Mouse (Mus musculus) c-Kit-positive CD71-negative TER-119-negative erythroid progenitor cells, embryonic 14.5 days (primary cell): ENCODE measurements around the gene Dis3.
"Not testable (repeated sequence)": the region's sequence is repeated elsewhere in the genome, so short reads cannot be mapped to it uniquely, and the experiment has no call there.

Experiments
- DNase-seq: peaks from one replicate; pipeline ENCODE4 v3.0.0-alpha.2; 2013; ENCODE audit warnings: low read depth

Dis3 gene

DNA sequence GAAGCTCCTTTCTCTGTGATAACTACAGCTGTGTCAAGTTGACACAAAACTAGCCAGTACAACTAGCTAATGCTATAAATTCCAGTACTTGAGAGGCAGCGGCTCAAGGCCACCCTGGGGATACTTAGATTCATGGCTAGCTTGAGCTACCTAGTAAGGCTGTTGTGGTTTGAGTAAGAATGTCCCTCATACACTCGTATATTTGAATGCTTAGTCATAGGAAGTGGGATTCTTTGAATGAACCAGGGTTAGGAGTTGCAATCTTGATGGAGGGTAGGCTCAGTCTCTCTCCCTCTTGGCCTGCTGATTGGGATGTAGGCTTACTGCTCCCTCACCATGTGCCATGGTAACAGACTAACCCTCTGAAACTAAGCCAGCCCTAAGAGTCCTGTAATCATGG is 36.5 kb downstream of the Dis3 start:
- no peak for DNase-seq

DNA sequence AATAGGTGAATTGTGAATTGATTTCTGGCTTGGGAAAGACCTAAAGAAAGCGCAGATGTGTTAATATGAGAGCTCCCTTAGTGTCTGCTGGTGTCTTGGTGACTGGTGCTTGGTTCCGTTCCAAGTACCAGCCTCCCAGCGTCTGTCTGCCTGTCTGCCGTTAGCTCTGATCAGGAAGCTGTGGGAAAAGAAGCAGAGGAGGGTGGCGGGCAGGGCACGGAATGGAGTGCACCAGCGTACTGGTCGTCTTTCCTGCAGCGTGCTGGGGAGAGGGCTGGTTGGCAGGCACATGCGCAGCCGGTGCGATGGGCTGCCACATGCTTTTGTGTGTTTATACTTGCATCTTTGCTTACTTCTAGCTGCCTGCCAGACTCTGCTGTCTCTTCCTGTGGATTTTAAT is 39.0 kb downstream of the Dis3 start:
- DNase-seq: no peak

DNA sequence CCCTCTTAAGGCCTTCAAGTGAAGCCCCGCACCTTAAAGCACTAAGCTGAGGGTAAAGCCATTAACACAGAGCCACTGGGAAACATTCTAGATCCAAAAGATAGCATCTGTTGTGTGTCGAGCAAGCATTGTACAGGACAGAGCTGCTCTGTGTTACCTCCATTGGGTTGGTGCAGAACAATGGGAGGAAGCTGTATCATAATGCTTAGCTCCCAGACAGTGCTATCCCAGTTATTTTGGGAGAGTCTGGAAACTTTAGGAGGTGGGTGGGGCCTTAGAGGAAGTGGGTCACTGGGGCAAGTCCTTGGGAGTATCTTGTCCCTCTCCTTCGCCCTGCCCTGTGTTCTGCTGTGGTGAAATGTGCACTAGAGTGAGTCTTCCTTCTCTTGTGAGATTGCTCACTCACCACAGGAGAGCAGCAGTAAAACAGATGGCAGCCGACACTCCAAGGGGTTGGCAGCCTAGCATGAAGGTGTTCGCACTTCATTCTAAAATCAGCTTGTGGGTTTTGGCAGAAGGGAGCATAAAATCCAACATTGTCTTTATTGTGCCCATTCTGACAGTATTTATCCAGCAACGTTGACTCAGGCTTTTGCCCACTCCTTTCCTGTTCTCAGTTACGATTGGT is 40.5 kb downstream of the Dis3 start:
- no peak for DNase-seq

DNA sequence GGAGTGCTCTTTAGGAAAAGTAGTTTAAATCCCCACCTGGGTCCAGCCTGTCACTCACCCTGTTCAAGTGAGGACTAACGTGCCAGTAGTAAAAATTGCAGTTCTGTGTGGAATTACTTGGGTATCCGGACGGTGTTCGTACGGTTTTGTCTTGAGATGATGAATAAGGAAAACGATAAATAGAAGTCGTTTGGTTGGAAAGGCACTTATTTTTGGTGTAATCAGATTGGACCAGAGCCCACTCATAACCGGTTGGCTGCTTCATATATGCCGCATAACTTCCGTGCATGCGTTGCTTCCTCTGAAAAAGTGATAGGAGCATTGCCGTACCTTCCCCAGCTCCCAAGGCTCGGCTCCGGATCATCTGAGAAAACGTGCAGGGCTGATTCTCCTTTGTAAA is 52.8 kb downstream of the Dis3 start:
- no peak for DNase-seq

DNA sequence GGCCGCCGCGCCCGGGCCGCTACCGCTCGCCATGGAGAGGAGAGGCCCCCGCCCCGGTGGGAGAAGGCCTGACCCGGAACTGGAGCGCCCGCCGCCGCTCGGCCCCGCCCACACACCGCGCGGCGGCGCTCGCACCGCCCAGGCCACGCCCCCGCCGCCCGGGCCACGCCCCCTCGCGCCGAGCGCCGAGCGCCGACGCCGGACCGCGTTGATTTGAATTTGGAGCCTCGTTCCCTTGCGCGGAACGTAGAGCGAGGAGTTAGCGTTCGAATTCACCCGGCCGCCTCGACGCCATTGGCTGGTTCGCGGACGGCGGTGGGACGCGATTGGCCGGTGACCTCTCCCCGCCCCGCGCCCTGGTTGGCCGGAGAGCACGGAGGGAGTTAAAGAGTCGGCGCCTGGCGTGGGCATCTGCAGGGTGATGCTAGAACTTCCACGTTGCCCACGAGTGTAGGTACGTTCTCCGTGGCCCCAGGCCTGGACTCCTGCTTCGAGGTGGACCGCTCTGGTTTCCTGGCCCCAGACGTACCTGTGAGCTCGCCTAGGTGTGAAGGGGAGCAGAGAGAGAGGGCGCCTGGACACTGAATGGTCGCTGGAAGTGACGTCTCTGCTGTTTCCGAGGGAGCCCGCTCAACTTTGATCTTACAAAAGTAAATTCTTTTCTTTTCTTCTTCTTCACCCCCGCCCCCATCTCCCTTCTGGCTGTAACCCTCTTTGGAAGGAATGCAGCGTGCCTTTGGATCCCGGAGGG is 53.4 kb downstream of the Dis3 start, which contains the start of the genes Mzt1 and Bora:
Gene Mzt1, minus strand, starts transcription at position 104 of the 751 bp plus-strand sequence.
Gene Bora, plus strand, starts transcription at position 192 of the 751 bp plus-strand sequence.
- DNase-seq: peak; percentile 85

DNA sequence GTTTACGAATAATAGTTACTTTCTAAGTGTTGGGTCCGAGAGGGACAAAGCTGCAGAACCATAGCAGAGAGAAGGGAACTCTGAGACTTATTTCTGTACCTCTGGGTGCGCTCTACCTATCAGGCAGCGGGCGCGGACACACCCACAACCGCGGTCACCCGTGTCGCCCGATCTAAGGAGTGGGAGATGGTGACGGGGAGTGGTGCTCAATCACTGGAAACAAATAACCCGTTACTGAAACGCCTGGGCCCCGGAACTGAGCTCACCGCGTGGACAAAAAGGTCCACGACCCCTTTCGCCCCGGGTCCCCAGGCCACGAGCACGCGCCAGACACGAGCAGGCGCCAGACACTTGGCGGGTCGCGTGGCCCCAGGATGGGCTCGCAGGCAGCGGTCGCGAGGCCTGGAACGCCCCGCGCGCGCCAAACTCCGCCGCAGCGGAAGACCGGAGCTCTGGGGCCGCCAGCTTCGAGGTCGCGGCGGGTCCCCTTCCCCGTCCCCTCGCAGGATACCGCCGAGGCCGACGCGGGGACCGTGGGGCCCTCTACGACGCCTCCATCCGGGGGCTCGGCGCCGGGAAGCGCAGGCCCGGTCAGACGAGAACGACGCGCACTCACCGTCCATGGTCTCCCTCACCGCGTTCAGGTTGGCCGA is 54.1 kb downstream of the Dis3 start:
- DNase-seq: no peak

DNA sequence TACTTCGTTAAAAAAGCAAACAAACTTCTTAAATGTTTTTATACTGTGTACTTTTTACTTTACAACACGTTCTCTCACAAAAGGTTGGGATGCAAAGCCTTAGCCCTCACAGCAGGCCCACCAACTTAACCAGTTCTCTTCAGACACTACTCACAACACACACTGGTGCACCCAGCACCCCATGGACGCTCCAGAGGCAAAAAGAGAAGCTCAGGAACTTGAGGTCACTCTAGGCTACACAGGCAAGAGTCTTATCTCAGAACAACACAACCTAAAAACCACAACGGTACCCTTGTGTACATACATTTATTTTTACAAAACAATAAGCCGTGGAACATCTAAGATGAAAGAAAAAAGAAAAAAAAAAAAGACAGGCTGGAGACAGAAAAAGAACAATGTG is 54.9 kb downstream of the Dis3 start:
- DNase-seq: no peak

DNA sequence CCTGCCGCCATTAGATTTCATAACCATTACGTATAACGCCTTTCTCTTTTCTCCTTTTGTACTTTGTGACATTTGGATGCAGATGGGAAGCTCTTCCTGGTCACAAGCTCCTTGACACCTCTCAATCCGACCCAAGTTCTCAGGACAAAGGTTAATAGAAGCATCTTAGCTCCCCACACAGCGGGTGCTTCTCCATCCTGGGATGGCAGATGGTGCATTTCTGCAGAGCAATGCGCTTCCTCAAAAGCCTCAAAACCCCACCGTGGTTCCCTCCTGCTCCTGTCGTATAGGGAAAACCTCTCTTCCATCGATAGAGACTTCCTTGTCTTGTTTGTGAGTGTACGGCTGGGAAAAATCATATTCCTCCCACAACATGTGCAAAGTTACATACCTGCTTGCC is 55.5 kb downstream of the Dis3 start:
- DNase-seq: no peak

DNA sequence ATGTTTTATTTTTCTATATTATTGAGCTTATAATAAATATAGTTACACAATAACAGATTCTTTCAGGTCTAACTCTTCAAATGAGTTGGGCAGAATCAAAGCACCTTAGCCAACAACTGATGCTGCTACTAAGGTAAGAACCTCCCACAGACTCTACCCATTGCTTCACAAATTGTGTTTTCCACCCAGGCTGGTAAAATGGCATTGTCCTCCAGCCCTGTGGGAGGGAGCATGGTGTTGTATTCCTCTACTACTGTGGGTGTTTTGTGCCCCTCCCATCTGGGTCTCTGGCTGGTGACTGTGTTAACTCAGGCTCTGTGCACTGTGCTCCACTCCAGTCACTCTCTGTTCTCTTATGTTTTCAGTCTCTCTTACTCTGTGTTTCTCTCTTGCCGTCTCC is 56.1 kb downstream of the Dis3 start:
- DNase-seq: no peak

DNA sequence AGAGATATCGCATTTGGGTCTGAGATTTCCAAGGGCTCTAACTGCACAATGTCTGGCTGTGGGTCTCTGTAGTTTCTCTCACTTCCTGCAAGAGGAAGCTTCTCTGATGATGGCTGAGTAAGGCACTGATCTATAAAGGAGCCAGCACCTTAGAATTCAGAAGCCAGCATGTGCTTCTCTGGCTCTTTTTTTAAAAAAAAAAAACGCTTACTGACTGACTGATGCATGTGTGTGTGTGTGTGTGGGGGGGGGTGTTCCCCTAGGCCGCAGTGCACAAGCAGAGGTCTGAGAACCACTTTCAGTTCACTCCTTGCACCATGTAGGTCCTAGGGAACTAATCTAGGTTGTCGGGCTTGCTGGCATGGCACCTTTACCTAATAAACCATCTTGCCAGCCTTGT is 58.2 kb downstream of the Dis3 start:
- no peak for DNase-seq

DNA sequence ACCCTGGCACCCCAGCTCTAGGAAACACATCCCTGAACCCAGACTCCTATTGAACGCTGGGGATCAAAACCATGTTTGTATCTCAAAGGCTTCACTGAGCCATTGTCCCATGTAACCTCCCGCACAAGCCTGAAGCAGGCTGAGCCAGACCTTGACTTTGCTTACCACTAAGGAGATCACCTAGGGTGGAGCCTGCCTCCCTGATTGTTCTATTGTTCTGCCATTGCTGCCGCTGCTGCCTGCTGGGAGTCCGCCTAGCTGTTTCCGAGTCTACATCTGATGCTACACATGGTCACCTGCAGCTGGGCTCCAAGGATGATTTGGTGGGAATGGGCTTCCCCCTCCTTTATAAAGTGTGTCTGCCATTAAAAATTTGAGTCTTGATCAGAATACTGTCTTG is 60.3 kb downstream of the Dis3 start:
- not testable (repeated sequence) for DNase-seq

DNA sequence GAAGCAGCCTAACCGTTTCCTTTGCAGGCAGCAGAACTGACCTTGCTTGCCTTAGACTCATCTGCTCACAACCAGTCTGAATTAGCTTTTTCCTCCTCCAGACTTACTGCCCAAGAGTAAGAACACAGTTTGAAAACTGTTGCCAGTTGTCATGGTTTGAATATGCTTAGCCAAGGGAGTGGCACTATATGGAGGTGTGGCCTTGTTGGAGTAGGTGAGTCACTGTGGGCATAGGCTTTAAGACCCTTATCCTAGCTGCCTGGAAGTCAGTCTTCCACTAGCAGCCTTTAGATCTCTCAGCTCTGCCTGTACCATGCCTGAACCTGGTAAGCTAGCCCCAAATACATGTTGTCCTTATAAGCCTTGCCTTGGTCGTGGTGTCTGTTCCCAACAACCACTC is 61.9 kb downstream of the Dis3 start:
- no peak for DNase-seq

DNA sequence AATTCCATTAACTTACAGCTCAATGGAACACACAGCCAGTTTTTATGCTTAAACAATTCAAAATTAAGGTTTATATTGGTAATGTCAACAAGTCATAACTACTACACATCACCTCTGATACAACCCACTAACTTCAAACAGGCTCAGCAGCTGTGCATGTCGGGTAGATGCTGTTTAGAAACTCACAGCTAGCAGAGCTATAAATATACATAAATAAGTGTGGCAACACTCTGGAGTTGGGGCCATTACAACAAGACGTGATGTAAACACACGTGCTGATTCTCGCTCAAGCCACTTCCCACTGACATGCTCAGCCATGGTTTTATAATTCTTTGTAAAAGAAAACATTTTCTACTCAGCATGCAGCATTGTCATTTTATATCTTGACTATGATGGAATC is 63.5 kb downstream of the Dis3 start:
- no peak for DNase-seq

DNA sequence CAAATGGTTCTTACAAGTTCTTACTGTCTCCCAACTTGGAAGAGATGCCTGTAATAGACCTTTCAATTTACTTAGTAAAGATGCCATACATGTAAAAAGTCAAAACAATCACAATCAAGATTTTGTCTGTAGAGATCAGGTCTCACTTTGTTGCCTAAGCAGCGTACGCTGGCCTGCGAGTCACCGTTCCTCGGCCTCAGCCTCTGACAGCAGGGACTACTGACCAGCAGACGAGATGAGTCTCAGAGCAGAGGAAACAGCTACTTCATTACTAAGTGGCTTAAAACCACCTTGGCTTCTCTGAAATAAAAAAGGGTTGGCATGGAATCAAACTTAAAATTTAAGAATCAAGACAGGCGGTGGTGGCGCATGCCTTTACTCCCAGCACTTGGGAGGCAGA is 64.7 kb downstream of the Dis3 start:
- not testable (repeated sequence) for DNase-seq

DNA sequence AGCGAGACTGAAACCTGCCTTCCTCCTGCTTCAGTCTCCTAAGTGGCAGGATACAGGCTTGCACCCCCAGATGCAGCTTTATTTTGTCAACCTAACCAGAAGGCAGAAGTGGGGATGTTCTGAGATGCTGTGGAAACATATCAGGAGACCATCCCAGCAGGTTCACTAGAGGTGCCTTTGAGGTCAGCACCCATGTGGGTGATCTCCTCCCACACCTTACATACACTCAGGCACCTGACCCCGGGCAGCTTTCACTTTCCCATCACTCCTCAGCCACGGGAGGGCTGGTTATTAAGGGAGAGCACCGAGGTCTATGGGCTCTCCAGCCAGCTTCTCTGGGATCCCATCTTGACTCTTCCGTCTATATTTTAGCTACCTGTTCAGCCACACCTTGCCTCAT is 67.0 kb downstream of the Dis3 start:
- no peak for DNase-seq

DNA sequence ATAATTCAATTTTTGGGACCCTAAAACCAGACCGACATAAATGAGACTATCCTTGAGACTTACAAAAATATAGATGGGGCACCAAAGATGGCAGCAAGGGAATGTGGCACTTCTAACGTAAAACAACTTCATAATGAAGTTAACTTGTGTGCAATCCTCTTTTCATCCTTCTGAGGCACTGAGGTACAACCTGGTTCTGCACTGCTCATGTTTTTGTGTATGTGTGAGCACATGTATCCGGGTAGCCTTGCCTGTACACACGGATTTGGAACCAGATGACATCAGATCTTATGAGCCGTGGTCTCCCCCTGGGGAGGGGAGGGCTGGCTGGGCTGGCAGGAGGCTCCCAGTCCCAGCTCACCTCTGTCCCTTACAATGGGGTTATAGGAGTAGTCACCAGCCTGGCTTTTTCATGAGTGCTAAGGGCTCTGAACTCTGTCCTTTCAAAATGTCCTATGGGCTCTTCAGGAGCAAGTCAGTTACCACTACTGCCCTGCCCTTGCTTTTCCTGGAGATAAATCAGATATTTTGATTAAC is 68.2 kb downstream of the Dis3 start:
- DNase-seq: no peak

DNA sequence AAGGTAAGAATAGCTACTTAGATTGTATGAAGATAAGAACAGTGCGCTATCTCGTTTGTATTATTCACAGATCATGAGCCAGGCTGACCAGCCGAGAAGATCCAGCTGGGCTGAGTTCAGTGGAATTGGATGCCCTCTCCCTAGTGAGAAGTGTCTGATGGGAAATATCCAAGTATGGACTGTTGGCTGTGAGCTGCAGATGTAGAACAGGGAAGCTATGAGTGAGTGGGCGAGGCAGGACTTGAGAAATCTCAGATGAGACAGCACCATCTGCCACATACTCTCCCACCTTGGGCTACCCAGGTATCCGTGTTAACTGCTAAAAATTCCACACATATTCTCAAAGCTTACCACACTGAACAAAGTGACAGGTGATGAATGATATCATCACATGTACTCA is 69.6 kb downstream of the Dis3 start:
- no peak for DNase-seq
